Mouse (Mus musculus) kidney, adult 9 months (tissue): ENCODE results near the gene Cxcl15.
A peak's percentile ranks its signal among the peaks of the same experiment; 100 is the strongest.
"Not testable (repeated sequence)": the region's sequence is repeated elsewhere in the genome, so short reads cannot be mapped to it uniquely, and the experiment has no call there.

ENCODE experiments used
- DNase-seq: peaks from one replicate; pipeline ENCODE4 v3.0.0; 2022

Gene Cxcl15

GRCm38 (mm10) chr5:90790074-90790502 is 4.2 kb upstream of the Cxcl15 start:
- peak; percentile 5 for DNase-seq

GRCm38 (mm10) chr5:90795392-90795791 is 1.1 kb downstream of the Cxcl15 start:
- DNase-seq = not testable (repeated sequence)

GRCm38 (mm10) chr5:90804574-90804973 is 10.2 kb downstream of the Cxcl15 start:
- DNase-seq = no peak

GRCm38 (mm10) chr5:90806050-90806449 is 11.7 kb downstream of the Cxcl15 start:
- no peak for DNase-seq

- DNase-seq = no peak
These were observed 13.0 kb downstream of the Cxcl15 start for GRCm38 (mm10) chr5:90807176-90807950.

- no peak for DNase-seq
These were observed 25.4 kb downstream of the Cxcl15 start for GRCm38 (mm10) chr5:90819756-90820155.

GRCm38 (mm10) chr5:90832145-90832767 is 37.9 kb downstream of the Cxcl15 start:
- DNase-seq = peak; percentile 23

- DNase-seq = no peak
These were observed 38.5 kb downstream of the Cxcl15 start for GRCm38 (mm10) chr5:90832768-90833388.

GRCm38 (mm10) chr5:90834436-90834835 is 40.1 kb downstream of the Cxcl15 start:
- no peak for DNase-seq

- DNase-seq = no peak
These were observed 44.2 kb downstream of the Cxcl15 start for GRCm38 (mm10) chr5:90838582-90838981.

GRCm38 (mm10) chr5:90840902-90841869 is 46.9 kb downstream of the Cxcl15 start:
- DNase-seq = no peak

- peak; percentile 59 for DNase-seq
These were observed 49.6 kb downstream of the Cxcl15 start for GRCm38 (mm10) chr5:90843891-90844290.

- DNase-seq = not testable (repeated sequence)
These were observed 55.8 kb downstream of the Cxcl15 start for GRCm38 (mm10) chr5:90850096-90850495.

GRCm38 (mm10) chr5:90851391-90851790 is 57.1 kb downstream of the Cxcl15 start:
- DNase-seq = not testable (repeated sequence)
